Mouse (Mus musculus): ENCODE data around the gene Vamp3. TPM values are rescaled to one million over a fixed set of nuclear protein-coding genes. Genes with fewer than 3 reads are reported as not detected.

Vamp3 gene
- total and polyA plus RNA-seq, 3 experiments = 58.4 to 61.4 TPM; not detected in 1

- Histone ChIP-seq H3K27me3 (ENCODE audit: control insufficient read depth in 1 of 2, insufficient read depth in 2 of 2, low read length in 2 of 2) (no peaks in the 10 kb centered on the region), H3K4me3 (ENCODE audit: control insufficient read depth in 1 of 2, insufficient read depth in 1 of 2, low read depth in 2 of 2, low read length in 2 of 2) (no peak overlapping the region), H3K9ac (ENCODE audit: control insufficient read depth, low read depth, low read length, poor library complexity, severe bottlenecking) (no peak overlapping the region), H3K4me1 (ENCODE audit: control insufficient read depth in 1 of 2, insufficient read depth in 2 of 2, low read length in 2 of 2) (peaks cover 0 to 2% of the 10 kb centered on the region in 2 experiments; a peak in 1 of 4 replicates), H3K36me3 (ENCODE audit: control insufficient read depth in 1 of 2, insufficient read depth in 2 of 2, low read length in 2 of 2) (peaks cover 0 to 6% of the 10 kb centered on the region in 2 experiments; a peak in 2 of 4 replicates), H3K27ac (ENCODE audit: control insufficient read depth, low read depth, low read length) (no peak overlapping the region), H3K9me3 (replicated peaks; ENCODE audit: insufficient read depth, low read length) (no peaks in the 10 kb centered on the region), H3K79me2 (ENCODE audit: control insufficient read depth, insufficient read depth, low read length, poor library complexity) (peaks cover 3% of the 10 kb centered on the region; the same call in 1 of the 2 replicates)
- no peak for TF ChIP-seq SMC3 (IDR thresholded peaks at IDR 0.05; ENCODE audit: low read depth, low read length)
- TF ChIP-seq ZC3H11A (IDR thresholded peaks at IDR 0.05; ENCODE audit: low read depth, low read length) = no peak
- no peak for TF ChIP-seq MEF2A (IDR thresholded peaks at IDR 0.05; ENCODE audit: extremely low read depth, insufficient replicate concordance, low read depth, low read length, poor library complexity, severe bottlenecking)
- no peak for TF ChIP-seq MAZ (IDR thresholded peaks at IDR 0.05; ENCODE audit: low read depth, low read length)
- no peak for TF ChIP-seq MYB (IDR thresholded peaks at IDR 0.05; ENCODE audit: low read depth, low read length)
- no peak for TF ChIP-seq CHD1 (IDR thresholded peaks at IDR 0.05; ENCODE audit: low read depth, low read length)
- TF ChIP-seq SIN3A (IDR thresholded peaks at IDR 0.05; ENCODE audit: low read length) = no peak
- no peak for TF ChIP-seq EP300 (IDR thresholded peaks at IDR 0.05; ENCODE audit: low read depth in 1 of 2, low read length in 2 of 2)
- TF ChIP-seq TBP (IDR thresholded peaks at IDR 0.05; ENCODE audit: low read depth, low read length) = no peak
- no peak for TF ChIP-seq TAL1 (IDR thresholded peaks at IDR 0.05; ENCODE audit: low read length)
- TF ChIP-seq ZMIZ1 (IDR thresholded peaks at IDR 0.05; ENCODE audit: low read depth, low read length) = no peak
- no peak for TF ChIP-seq ELF1 (IDR thresholded peaks at IDR 0.05; ENCODE audit: low read depth, low read length)
- TF ChIP-seq USF2 (IDR thresholded peaks at IDR 0.05; ENCODE audit: borderline replicate concordance in 1 of 2, insufficient read depth in 1 of 2, low read depth in 1 of 2, low read length in 2 of 2) = no peak
- TF ChIP-seq NELFE (IDR thresholded peaks at IDR 0.05; ENCODE audit: low read depth, low read length) = no peak
- TF ChIP-seq CHD2 (IDR thresholded peaks at IDR 0.05; ENCODE audit: low read length) = no peak
- TF ChIP-seq GATA1 (IDR thresholded peaks at IDR 0.05; ENCODE audit: low read depth, low read length) = no peak
- no peak for TF ChIP-seq JUND (IDR thresholded peaks at IDR 0.05; ENCODE audit: low read depth, low read length)
- no peak for TF ChIP-seq HCFC1 (IDR thresholded peaks at IDR 0.05; ENCODE audit: low read depth, low read length)
- no peak for TF ChIP-seq MAX (IDR thresholded peaks at IDR 0.05; ENCODE audit: low read length)
- no peak for TF ChIP-seq MYC (IDR thresholded peaks at IDR 0.05; ENCODE audit: low read depth, low read length)
- no peak for DNase-seq (ENCODE audit: low read depth, low spot score)
Observed at GRCm38 (mm10) chr4:151046524-151046923, 11.2 kb downstream of the Vamp3 start.

DNA sequence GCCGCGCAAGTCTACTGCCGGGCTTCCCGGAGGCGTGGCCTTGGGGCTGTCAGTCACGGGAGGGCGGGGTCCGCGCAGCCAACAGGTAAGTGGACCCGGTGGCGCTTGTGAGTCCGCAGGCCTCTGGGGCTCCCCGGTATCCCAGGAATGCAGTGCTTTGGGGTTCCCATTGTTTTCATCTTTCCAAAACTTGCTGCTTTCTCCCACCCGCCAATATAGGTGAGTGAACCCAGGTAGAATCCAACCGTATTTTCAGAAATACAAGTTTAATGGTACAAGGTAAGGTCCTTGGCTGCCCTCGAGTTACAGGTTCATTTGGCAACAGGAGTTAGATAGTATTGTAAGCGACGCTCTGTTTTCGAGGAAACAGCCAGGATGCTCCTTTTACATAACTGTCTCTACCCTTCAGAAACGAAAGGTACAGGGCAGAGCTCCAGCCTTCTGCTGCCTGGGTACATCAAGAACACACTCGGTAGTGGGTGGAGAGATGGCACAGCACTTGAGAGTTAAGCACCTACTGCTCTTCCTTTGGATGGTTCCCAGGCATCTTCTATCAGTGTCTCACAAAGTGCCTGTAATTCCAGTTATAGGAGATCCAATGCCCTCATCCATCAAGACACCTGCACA is 12.7 kb downstream of the Vamp3 start:
- peak overlapping the region; percentile 63 to 67 for H3K4me3 ChIP-seq (ENCODE audit: control insufficient read depth in 1 of 2, insufficient read depth in 1 of 2, low read depth in 2 of 2, low read length in 2 of 2)
- H3K79me2 ChIP-seq (ENCODE audit: control insufficient read depth, insufficient read depth, low read length, poor library complexity) = peaks cover 3% of the 10 kb centered on the region; the same call in 1 of the 2 replicates
- H3K27me3 ChIP-seq (ENCODE audit: control insufficient read depth in 1 of 2, insufficient read depth in 2 of 2, low read length in 2 of 2) = no peaks in the 10 kb centered on the region
- no peak overlapping the region for H3K27ac ChIP-seq (ENCODE audit: control insufficient read depth, low read depth, low read length)
- no peaks in the 10 kb centered on the region for H3K9me3 ChIP-seq (replicated peaks; ENCODE audit: insufficient read depth, low read length)
- peaks cover 0 to 3% of the 10 kb centered on the region in 2 experiments; a peak in 2 of 4 replicates for H3K36me3 ChIP-seq (ENCODE audit: control insufficient read depth in 1 of 2, insufficient read depth in 2 of 2, low read length in 2 of 2)
- peak overlapping the region; percentile 58 for H3K9ac ChIP-seq (ENCODE audit: control insufficient read depth, low read depth, low read length, poor library complexity, severe bottlenecking)
- H3K4me1 ChIP-seq (ENCODE audit: control insufficient read depth in 1 of 2, insufficient read depth in 2 of 2, low read length in 2 of 2) = peaks cover 0 to 2% of the 10 kb centered on the region in 2 experiments; a peak in 1 of 4 replicates
- TF ChIP-seq HCFC1 (IDR thresholded peaks at IDR 0.05; ENCODE audit: low read depth, low read length) = no peak
- TF ChIP-seq NRF1 (IDR thresholded peaks at IDR 0.05; ENCODE audit: insufficient read depth, low read depth, low read length, poor library complexity, severe bottlenecking) = peak; percentile 64
- peak; percentile 22 for DNase-seq (ENCODE audit: low read depth, low spot score)

All from MEL (cell line).